Mouse (Mus musculus): Measurements from ENCODE around the gene Phgdh.

DNA sequence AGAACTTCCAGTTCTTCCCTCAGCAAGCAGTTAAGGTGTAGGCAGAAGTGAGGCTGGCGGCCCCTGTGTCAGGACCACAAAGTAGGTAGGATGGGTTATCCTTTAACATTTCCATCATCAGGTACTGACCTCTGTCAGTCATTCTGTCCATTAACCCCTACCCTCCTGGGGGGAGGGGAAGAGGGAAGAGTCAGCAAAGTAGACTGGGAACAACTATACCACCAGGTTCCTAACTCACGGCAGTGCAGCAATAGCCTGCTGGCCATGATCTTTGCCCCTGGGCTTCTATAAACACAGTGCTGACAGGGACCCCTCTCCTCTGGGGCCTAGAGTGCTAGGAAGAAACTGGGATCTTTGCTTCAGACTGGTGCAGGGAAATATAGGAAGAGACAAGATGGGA, 5.8 kb downstream of the Phgdh start:
- no peak for TF ChIP-seq POLR2A (IDR thresholded peaks at IDR 0.05; ENCODE audit: insufficient read length, low read depth)
- TF ChIP-seq USF1 (IDR thresholded peaks at IDR 0.05; ENCODE audit: low read depth) = no peak
- no peak for TF ChIP-seq MYOD1 (IDR thresholded peaks at IDR 0.05; ENCODE audit: control insufficient read depth in 1 of 3, insufficient read length in 2 of 3, low read depth in 2 of 3)
- TF ChIP-seq E2F4 (IDR thresholded peaks at IDR 0.05; ENCODE audit: insufficient read depth) = no peak
